Mouse (Mus musculus) embryonic facial prominence, embryonic 15.5 days (tissue): ENCODE results near the gene Dis3l2. TPM values are rescaled to one million over a fixed set of nuclear protein-coding genes. Genes with fewer than 3 reads are reported as not detected.

Experiments
- ATAC-seq: fragments of 200-750 bp; cut with Nextera tagmentation; 2 replicates; pipeline ENCODE4 v1.8.0; 2017; ENCODE audit warnings: low read depth, moderate TSS enrichment; ENCODE audit not compliant: insufficient number of reproducible peaks, low FRiP score, low TSS enrichment
- H3K27ac ChIP-seq: fragments of 300-500 bp; sonication (generic); replicated peaks from 2 replicates; pipeline ENCODE4 v1.5.1; 2015; ENCODE audit warnings: mild to moderate bottlenecking, inconsistent platforms
- H3K27me3 ChIP-seq: fragments of 300-500 bp; sonication (generic); 2 replicates; pipeline ENCODE4 v1.6.1; 2015; ENCODE audit warnings: inconsistent platforms
- H3K36me3 ChIP-seq: fragments of 300-500 bp; sonication (generic); 2 replicates; pipeline ENCODE4 v1.6.1; 2015; ENCODE audit warnings: mild to moderate bottlenecking, inconsistent platforms
- H3K4me1 ChIP-seq: fragments of 300-500 bp; sonication (generic); 2 replicates; pipeline ENCODE4 v1.6.1; 2015; ENCODE audit warnings: inconsistent platforms
- H3K4me2 ChIP-seq: fragments of 300-500 bp; sonication (generic); replicated peaks from 2 replicates; pipeline ENCODE4 v1.6.1; 2015; ENCODE audit warnings: mild to moderate bottlenecking, inconsistent platforms
- H3K4me3 ChIP-seq: fragments of 300-500 bp; sonication (generic); replicated peaks from 2 replicates; pipeline ENCODE4 v1.5.1; 2015; ENCODE audit warnings: mild to moderate bottlenecking, inconsistent platforms
- H3K9ac ChIP-seq: fragments of 300-500 bp; sonication (generic); 2 replicates; pipeline ENCODE4 v1.6.1; 2015; ENCODE audit warnings: inconsistent platforms
- H3K9me3 ChIP-seq: fragments of 300-500 bp; sonication (generic); replicated peaks from 2 replicates; pipeline ENCODE4 v1.6.1; 2016; ENCODE audit warnings: inconsistent platforms
- WGBS: fragments of 180-500 bp; shearing (Covaris S2); methylation state at CpG from one replicate; pipeline ENCODE4 v1.1.7; 2015; 5-methylcytosine and 5-hydroxymethylcytosine counted together
- polyA plus RNA-seq: library from polyadenylated mRNA; unstranded; fragments of >200 nt; fragmentation: Nextera tagmentation; extraction: Ambion mirVana; gene quantifications from 2 replicates; pipeline ENCODE4 v1.2.1, GENCODE M21; 2015

The Dis3l2 gene
- 25.0 and 26.0 TPM in 2 replicates for polyA plus RNA-seq

GRCm38 (mm10) chr1:86703300-86703964 is at the start of gene Dis3l2:
Gene Dis3l2 (plus strand): TSS chr1:86703808.
- H3K27ac ChIP-seq = peak within 1 kb of the TSS; percentile 77
- peak within 1 kb of the TSS; percentile 64 for H3K4me3 ChIP-seq
- H3K36me3 ChIP-seq = no peaks in the 10 kb centered on the region
- WGBS = 2% methylated on average over 53 of the region's 54 CpGs
- ATAC-seq = peak; percentile 91
- H3K9ac ChIP-seq = peak within 1 kb of the TSS; percentile 41
- no peaks in the 10 kb centered on the region for H3K27me3 ChIP-seq
- peak within 1 kb of the TSS; percentile 66 for H3K4me2 ChIP-seq
- peaks cover 9% of the 10 kb centered on the region for H3K4me1 ChIP-seq
- H3K9me3 ChIP-seq = no peaks in the 10 kb centered on the region

GRCm38 (mm10) chr1:86657071-86657470 is 46.5 kb upstream of the Dis3l2 start:
- H3K36me3 ChIP-seq = no peaks in the 10 kb centered on the region
- H3K4me3 ChIP-seq = no peak overlapping the region
- WGBS = 85% methylated on average over 5 of the region's 5 CpGs

GRCm38 (mm10) chr1:86665091-86665490 is 38.5 kb upstream of the Dis3l2 start:
- no peak for ATAC-seq
- Histone ChIP-seq H3K27ac (no peak overlapping the region), H3K4me3 (no peak overlapping the region), H3K9me3 (no peaks in the 10 kb centered on the region), H3K27me3 (peaks cover 26% of the 10 kb centered on the region), H3K36me3 (no peaks in the 10 kb centered on the region), H3K4me1 (peaks cover 6% of the 10 kb centered on the region), H3K9ac (no peak overlapping the region), H3K4me2 (no peak overlapping the region)
- 59% methylated on average over 2 of the region's 2 CpGs for WGBS

More at GRCm38 (mm10) chr1:86657071-86657470, 46.5 kb upstream of the Dis3l2 start:
- no peak overlapping the region for H3K27ac ChIP-seq
- no peak overlapping the region for H3K9ac ChIP-seq
- H3K4me2 ChIP-seq = no peak overlapping the region
- no peaks in the 10 kb centered on the region for H3K27me3 ChIP-seq
- no peaks in the 10 kb centered on the region for H3K4me1 ChIP-seq
- H3K9me3 ChIP-seq = no peaks in the 10 kb centered on the region
- no peak for ATAC-seq

GRCm38 (mm10) chr1:86669552-86670273 is 33.9 kb upstream of the Dis3l2 start:
- Histone ChIP-seq H3K27me3 (peaks cover 46% of the 10 kb centered on the region), H3K4me3 (peak overlapping the region; percentile 59), H3K4me1 (peaks cover 21% of the 10 kb centered on the region), H3K36me3 (no peaks in the 10 kb centered on the region), H3K9me3 (no peaks in the 10 kb centered on the region), H3K27ac (no peak overlapping the region), H3K9ac (peak overlapping the region; percentile 31; the same call in 1 of the 2 replicates), H3K4me2 (peak overlapping the region; percentile 100)
- ATAC-seq = peak; percentile 1
- WGBS = 2% methylated on average over 44 of the region's 44 CpGs

GRCm38 (mm10) chr1:86670279-86671038 is 33.1 kb upstream of the Dis3l2 start, which contains the start of gene Nppc:
Gene Nppc (minus strand): TSS chr1:86670571.
- WGBS = 4% methylated on average over 59 of the region's 59 CpGs
- peaks cover 28% of the 10 kb centered on the region for H3K4me1 ChIP-seq
- H3K4me3 ChIP-seq = peak within 1 kb of the TSS; percentile 59
- peak within 1 kb of the TSS; percentile 100 for H3K4me2 ChIP-seq
- peak within 1 kb of the TSS; percentile 31; the same call in 1 of the 2 replicates for H3K9ac ChIP-seq
- H3K9me3 ChIP-seq = no peaks in the 10 kb centered on the region
- no peak within 1 kb of the TSS for H3K27ac ChIP-seq
- H3K27me3 ChIP-seq = peaks cover 46% of the 10 kb centered on the region
- ATAC-seq = peak; percentile 89
- no peaks in the 10 kb centered on the region for H3K36me3 ChIP-seq

- Histone ChIP-seq H3K4me2 (no peak overlapping the region), H3K27ac (peak overlapping the region; percentile 58), H3K4me3 (no peak overlapping the region), H3K36me3 (no peaks in the 10 kb centered on the region), H3K9ac (no peak overlapping the region), H3K4me1 (peaks cover 30% of the 10 kb centered on the region), H3K9me3 (no peaks in the 10 kb centered on the region), H3K27me3 (peaks cover 26% of the 10 kb centered on the region)
- ATAC-seq = 0 out of 2 replicates have a peak, but pooled peaks have one; percentile 31
- 33% methylated on average over 9 of the region's 9 CpGs for WGBS
Measured at GRCm38 (mm10) chr1:86674385-86674784, 29.2 kb upstream of the Dis3l2 start.

- Histone ChIP-seq H3K4me3 (no peak overlapping the region), H3K36me3 (no peaks in the 10 kb centered on the region), H3K9ac (no peak overlapping the region), H3K27ac (peak overlapping the region; percentile 58), H3K9me3 (no peaks in the 10 kb centered on the region), H3K4me1 (peaks cover 24% of the 10 kb centered on the region), H3K27me3 (peaks cover 19% of the 10 kb centered on the region), H3K4me2 (no peak overlapping the region)
- 72% methylated on average over 12 of the region's 12 CpGs for WGBS
- ATAC-seq = no peak
Measured at GRCm38 (mm10) chr1:86675126-86675525, 28.5 kb upstream of the Dis3l2 start.

- ATAC-seq = no peak
- no peaks in the 10 kb centered on the region for H3K27me3 ChIP-seq
- WGBS = 62% methylated on average over 3 of the region's 3 CpGs
- H3K4me1 ChIP-seq = peaks cover 15% of the 10 kb centered on the region; the same call in 1 of the 2 replicates
- no peaks in the 10 kb centered on the region for H3K9me3 ChIP-seq
- H3K36me3 ChIP-seq = no peaks in the 10 kb centered on the region
- H3K4me3 ChIP-seq = no peak overlapping the region
- H3K9ac ChIP-seq = no peak overlapping the region
- H3K4me2 ChIP-seq = no peak overlapping the region
- H3K27ac ChIP-seq = 0 out of 2 replicates have a peak overlapping the region, but pooled peaks have one; percentile 12
Measured at GRCm38 (mm10) chr1:86677624-86678023, 26.0 kb upstream of the Dis3l2 start.

- Histone ChIP-seq H3K27me3 (no peaks in the 10 kb centered on the region), H3K9ac (no peak overlapping the region), H3K4me3 (no peak overlapping the region), H3K36me3 (no peaks in the 10 kb centered on the region), H3K4me1 (peaks cover 15% of the 10 kb centered on the region; the same call in 1 of the 2 replicates), H3K27ac (no peak overlapping the region), H3K9me3 (no peaks in the 10 kb centered on the region), H3K4me2 (no peak overlapping the region)
- 81% methylated on average over 10 of the region's 10 CpGs for WGBS
- no peak for ATAC-seq
Measured at GRCm38 (mm10) chr1:86678667-86679066, 24.9 kb upstream of the Dis3l2 start.

GRCm38 (mm10) chr1:86687236-86687635 is 16.4 kb upstream of the Dis3l2 start:
- no peak overlapping the region for H3K4me3 ChIP-seq
- ATAC-seq = no peak
- no peaks in the 10 kb centered on the region for H3K36me3 ChIP-seq
- 71% methylated on average over 4 of the region's 4 CpGs for WGBS
- H3K9ac ChIP-seq = no peak overlapping the region
- H3K4me2 ChIP-seq = no peak overlapping the region
- no peaks in the 10 kb centered on the region for H3K27me3 ChIP-seq
- H3K9me3 ChIP-seq = no peaks in the 10 kb centered on the region
- H3K27ac ChIP-seq = no peak overlapping the region
- no peaks in the 10 kb centered on the region for H3K4me1 ChIP-seq

- Histone ChIP-seq H3K27ac (peak overlapping the region; percentile 34; the same call in 1 of the 2 replicates), H3K9me3 (no peaks in the 10 kb centered on the region), H3K9ac (no peak overlapping the region), H3K4me2 (no peak overlapping the region), H3K27me3 (no peaks in the 10 kb centered on the region), H3K4me1 (no peaks in the 10 kb centered on the region), H3K4me3 (no peak overlapping the region), H3K36me3 (no peaks in the 10 kb centered on the region)
- 39% methylated on average over 5 of the region's 5 CpGs for WGBS
- peak; percentile 57; the same call in 1 of the 2 replicates for ATAC-seq
Measured at GRCm38 (mm10) chr1:86691027-86691426, 12.6 kb upstream of the Dis3l2 start.
